Mouse (Mus musculus) brain, embryonic 14.5 days (tissue): ENCODE measurements around the gene Mta1.

Experiments
- CTCF ChIP-seq: fragments of 200-500 bp; IDR thresholded peaks from 2 replicates; pipeline ENCODE4 v1.5.1; 2012; ENCODE audit warnings: inconsistent platforms, mild to moderate bottlenecking, moderate library complexity, borderline replicate concordance; ENCODE audit not compliant: insufficient read depth, insufficient read length; ENCODE audit errors: extremely low read depth
- POLR2A ChIP-seq: fragments of 200-500 bp; IDR thresholded peaks from 2 replicates; pipeline ENCODE4 v1.6.1; 2012; ENCODE audit warnings: mild to moderate bottlenecking, inconsistent platforms, borderline replicate concordance; ENCODE audit not compliant: poor library complexity, insufficient read depth, insufficient read length, severe bottlenecking; ENCODE audit errors: extremely low read depth

DNA sequence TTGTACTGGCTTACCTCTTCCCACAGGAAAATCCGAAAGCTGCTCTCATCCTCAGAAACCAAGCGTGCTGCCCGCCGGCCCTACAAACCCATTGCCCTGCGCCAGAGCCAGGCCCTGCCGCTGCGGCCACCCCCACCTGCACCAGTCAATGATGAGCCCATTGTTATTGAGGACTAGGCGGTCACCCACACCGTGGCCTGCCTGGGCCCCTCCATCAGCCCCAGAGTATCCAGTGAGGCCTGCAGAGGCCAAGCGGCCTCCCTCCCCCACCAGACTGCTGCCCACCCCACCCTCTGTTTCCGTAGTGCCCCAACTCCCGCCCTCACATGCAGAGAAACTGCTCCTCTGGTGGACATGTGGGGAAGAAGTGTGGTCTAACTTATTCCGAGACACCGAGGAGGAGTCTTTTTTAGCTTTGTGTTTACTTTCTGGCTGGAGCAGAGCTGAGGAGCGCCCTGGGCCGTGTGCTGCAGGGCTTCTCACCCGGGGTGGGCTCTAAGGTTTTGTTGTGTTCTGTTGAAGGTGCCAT is 38.5 kb downstream of the Mta1 start:
- no peak for TF ChIP-seq CTCF
- no peak for TF ChIP-seq POLR2A
